Mouse (Mus musculus): ENCODE measurements around the gene Pim3.

GRCm38 (mm10) chr15:88881253-88882044 lies 19.5 kb downstream of the Pim3 start:
- TF ChIP-seq CTCF (conservative IDR thresholded peaks at IDR 0.05; ENCODE audit: insufficient read depth, insufficient read length, low read depth, low read length) = no peak
- no peak for TF ChIP-seq POLR2A (IDR thresholded peaks at IDR 0.05; ENCODE audit: low read depth, low read length)
